16 mouse cellular contexts compared by ENCODE assay signal in genomic region chr17:41264512-41265222, GRCm38 (mm10).
"Had no signal": no experiment of that assay in that cellular context is flagged by ENCODE, and none has a peak within 500 bp of the region (broad histone marks: within the 10 kb centered on the region; RNA-seq: fewer than 3 reads in every experiment).

No protein-coding gene starts in this region.

- DNase-seq: kidney, adult 8-10 months; kidney, postnatal 25 days; layer of hippocampus, adult 9-11 months; layer of hippocampus, postnatal 36 days; liver; liver, embryonic 13.5 days; liver, postnatal 0 days; retina, postnatal 1 day; right cerebral cortex, postnatal 4 days; spleen, adult 18-20 months; thymus, adult 18-20 months; thymus, postnatal 14 days had no signal

- H3K4me2 ChIP-seq: limb, embryonic 12.5 days; liver, embryonic 13.5 days; lung, embryonic 15.5 days; neural tube, embryonic 15.5 days had no signal

- H3K9ac ChIP-seq: limb, embryonic 12.5 days; liver, embryonic 13.5 days; liver, postnatal 0 days; lung, embryonic 15.5 days; neural tube, embryonic 15.5 days had no signal

- H3K27ac ChIP-seq: limb, embryonic 12.5 days; liver, embryonic 13.5 days; lung, embryonic 15.5 days; neural tube, embryonic 15.5 days had no signal

- ATAC-seq: liver, postnatal 0 days had no signal

- H3K36me3 ChIP-seq: limb, embryonic 12.5 days; liver, embryonic 13.5 days; lung, embryonic 15.5 days; neural tube, embryonic 15.5 days had no signal

- H3K9me3 ChIP-seq: limb, embryonic 12.5 days; liver, embryonic 13.5 days; lung, embryonic 15.5 days; neural tube, embryonic 15.5 days had no signal

- H3K27me3 ChIP-seq: limb, embryonic 12.5 days; liver, embryonic 13.5 days; lung, embryonic 15.5 days; neural tube, embryonic 15.5 days had no signal

- H3K4me1 ChIP-seq: limb, embryonic 12.5 days; liver, embryonic 13.5 days; lung, embryonic 15.5 days; neural tube, embryonic 15.5 days had no signal

- H3K4me3 ChIP-seq: limb, embryonic 12.5 days; liver, embryonic 13.5 days; lung, embryonic 15.5 days; myocyte; neural tube, embryonic 15.5 days had no signal
